Mouse (Mus musculus) adrenal gland, postnatal 36 days (tissue): ENCODE measurements around the gene Icos. TPM values are rescaled to one million over a fixed set of nuclear protein-coding genes. Genes with fewer than 3 reads are reported as not detected.
A peak's percentile ranks its signal among the peaks of the same experiment; 100 is the strongest.

Experiments used
- DNase-seq, 2 experiments: peaks; one replicate each; pipeline ENCODE4 v3.0.0; 2021; ENCODE audit warnings: mixed read lengths in 1 of 2
- total RNA-seq, 2 experiments: library from RNA; stranded (reverse); gene quantifications; 2 replicates each; pipeline ENCODE4 v1.2.3; 2021

Gene Icos
- total RNA-seq, 2 experiments from 2014 or later: not detected

DNA sequence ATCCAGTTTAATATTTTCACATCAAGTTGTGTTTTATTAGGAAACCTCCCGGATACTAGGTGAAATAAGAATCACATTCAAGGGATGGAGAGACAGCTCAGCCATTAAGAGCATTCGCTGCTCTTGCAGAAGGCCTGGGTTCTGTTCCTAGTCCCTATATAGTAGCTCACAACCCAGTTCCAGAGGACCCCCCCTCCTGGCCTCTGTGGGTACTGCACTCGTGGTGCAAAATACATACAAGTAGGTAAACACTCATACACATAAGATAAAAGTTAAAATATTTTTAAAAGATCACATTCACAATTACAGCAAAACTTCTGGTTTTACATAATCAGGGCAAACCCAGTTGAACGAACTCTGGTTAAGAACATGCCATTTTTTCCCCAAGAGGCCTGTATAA lies 15.6 kb upstream of the Icos start:
- DNase-seq: no peak

DNA sequence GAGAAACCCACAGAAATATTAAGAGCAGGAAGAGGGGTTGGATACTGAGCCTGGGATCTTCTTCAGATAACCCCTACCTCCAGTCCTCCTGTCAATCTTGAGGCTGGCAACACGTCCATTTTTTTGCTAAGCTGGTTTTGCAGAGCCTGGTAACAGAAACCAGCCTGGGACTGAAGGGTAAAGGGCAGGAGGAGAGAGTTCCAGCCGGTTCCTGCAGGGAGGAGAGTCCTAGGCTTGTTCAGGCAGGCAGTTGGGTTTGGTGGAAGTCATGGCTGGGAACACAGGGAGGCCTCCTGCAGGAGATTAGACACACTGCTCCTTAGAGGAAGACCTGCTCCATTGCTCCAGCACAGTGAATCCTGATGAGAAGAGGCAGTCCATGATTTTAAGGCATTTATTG lies 10.2 kb upstream of the Icos start:
- DNase-seq: no peak

DNA sequence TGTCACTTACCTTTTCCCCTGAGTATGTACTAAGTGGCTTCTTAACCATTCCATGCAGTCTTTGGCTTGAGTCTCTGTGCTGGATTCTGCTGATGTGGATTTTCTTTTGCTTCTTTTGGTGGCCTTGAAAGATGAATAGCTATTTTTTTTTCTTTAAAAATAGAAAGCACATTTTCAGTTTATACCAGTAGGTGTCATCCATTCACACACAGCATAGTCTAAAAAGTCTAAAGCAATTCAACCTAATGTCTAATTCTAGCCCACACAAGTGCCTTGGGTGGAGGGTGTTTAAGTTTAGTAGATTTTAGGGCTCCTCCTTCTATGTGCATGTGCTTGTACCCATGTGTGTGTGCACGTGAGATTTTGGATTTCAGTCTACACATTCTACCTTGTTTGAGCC lies 6.9 kb upstream of the Icos start:
- no peak for DNase-seq

DNA sequence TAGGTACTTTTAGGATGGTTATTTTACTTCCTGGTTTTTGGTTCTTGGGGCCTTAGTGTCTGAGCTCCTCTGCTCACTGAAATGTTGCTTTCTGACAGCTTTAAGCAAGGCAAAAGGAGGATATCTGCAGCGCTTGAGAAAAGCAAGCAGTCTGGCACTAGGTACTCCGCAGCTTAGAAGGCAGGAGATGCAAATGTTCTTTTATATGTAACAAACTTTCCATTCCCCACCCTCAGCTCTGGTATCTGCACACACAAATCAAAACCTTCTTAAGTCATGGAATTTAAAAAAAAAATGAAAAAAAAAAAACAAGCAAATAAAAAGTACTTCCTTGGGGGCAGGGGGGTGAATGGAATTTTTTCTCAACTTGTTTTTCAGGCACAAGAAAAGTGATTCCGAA lies 3.5 kb upstream of the Icos start:
- no peak for DNase-seq

DNA sequence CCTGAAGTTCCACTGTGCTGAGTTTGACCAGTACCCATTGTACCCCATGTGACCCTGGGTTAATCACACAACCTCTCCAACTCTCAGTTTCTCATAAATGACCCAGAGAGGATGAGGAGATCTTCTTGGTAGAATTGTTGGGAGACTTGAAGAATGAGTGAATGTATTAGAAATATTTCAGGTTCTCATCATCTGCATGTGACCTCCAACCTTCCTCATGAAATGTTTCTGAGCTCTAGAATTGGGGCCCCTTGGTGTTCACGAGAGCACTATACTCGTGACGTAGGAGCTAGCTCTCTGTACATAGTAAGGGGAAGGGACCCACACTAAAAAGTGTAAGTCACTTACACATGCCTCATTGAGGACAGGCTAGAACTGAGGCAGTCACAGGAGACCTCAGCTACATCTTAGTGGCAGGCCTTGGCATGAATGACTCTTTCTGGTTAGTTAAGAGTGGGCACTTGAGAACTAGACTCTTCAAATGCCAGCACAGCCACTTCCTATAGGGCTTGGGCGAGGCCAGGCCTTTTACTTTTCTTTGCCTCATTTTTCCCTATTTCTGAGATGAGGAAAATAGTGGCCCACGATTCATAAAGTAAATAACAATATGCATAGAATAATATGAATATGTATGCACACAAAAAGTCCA lies 2.0 kb upstream of the Icos start:
- no peak for DNase-seq

DNA sequence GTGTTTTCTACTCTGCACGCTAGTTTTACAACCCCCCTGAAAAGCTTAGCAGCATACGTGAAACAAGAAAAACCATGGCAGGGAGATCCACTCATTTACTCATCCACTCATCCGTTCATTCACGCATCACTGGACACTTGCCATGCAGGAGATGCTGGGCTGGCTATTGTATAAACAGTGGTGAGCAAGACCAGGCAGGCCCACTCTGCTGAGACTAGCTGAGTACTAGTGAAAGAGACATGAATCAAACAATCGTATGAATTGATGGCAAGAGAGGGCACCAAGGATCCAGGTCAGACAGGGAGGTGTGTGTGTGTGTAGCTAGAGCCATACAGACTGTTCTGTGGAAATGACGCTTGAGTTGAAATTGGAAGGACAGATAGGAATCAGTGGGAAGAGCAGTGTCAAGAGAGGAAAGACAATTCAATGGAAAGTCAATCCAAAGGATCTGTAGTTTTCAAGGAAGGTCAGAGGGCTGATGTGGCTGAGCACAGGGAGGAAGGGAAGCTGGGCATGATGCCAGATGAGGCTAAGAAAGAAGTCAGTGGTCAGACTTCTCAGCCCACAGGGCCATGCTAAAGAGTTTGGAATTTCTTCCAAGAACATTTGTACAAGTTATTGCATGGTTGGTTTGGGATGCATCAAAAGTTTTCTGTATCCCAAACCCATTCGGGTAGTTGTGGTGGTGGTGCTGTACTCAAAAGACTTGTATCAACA lies 1.6 kb downstream of the Icos start:
- peak in 1 of 2 experiments; percentile 6 for DNase-seq

DNA sequence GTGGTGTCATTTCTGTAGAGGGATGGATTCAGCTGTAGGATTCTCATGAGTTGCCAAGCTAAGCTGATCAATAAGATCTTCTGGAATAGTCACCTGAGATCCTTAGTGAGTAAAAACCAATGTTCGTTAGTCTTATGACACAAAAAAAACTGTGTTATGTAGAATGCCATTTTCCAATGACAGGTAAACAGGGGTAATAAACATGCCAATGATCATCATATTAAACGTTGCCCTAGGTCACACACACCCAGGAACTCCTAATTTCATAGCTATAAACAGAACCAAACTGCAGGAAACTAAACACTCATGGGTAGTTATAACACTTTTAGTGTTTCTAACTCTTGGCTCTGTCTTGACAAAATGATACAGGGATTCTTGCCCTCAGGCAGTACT lies 2.1 kb downstream of the Icos start:
- no peak for DNase-seq

DNA sequence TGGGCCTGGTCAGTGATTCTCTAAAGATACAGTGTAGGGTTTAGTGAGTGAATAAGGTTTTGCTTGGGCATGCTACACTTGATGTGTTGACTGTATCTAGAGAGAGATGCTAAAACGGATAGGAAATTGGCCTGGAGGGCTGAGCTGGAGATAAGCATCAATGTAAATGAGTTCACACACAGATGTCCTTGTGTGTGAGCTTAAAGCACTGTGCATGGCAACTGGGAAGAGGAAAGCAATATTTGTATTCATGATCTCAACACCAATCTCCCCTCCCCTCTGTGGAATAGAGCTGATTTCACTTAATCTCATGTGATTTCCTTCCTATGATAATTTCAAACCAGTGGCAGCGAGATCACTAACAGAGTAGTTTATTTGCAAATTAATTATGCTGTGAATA lies 7.3 kb downstream of the Icos start:
- no peak for DNase-seq

DNA sequence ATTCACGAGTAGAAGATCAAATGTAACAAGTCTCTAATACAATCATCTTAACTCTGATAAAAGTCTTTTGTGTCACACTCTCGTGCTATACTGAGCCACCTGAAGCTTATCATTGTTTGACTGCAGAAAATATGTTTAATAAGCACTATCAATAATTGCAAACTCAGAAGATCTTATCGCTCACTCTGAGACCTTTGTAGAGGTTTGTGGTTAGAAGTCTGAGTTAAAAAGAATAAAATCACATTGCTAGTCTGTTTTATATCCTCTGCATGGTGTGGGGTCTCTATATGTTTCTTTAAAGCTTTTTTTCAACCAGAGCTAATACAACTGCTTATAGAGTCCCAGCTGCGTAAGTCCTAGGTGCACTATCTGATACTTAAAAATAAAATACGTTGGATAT lies 8.4 kb downstream of the Icos start:
- DNase-seq: no peak

DNA sequence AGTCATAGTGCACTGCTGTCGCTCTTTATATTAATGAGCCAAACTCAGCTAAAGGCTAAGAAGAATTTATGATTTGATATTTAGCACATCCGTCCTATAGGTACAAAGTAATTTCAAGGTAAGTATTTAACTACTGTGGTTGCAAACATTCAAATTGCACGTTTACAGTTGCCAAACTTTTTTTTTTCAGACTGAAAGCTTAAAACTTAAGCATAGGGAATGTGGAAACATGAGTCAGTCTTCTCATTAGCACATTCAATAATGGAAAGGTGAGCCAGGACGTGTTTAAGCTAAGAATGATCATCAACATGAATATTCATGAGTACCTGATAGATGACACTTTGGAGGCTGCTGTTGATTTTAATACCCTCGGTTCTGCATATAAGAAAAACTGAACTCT lies 11.4 kb downstream of the Icos start:
- DNase-seq: no peak

DNA sequence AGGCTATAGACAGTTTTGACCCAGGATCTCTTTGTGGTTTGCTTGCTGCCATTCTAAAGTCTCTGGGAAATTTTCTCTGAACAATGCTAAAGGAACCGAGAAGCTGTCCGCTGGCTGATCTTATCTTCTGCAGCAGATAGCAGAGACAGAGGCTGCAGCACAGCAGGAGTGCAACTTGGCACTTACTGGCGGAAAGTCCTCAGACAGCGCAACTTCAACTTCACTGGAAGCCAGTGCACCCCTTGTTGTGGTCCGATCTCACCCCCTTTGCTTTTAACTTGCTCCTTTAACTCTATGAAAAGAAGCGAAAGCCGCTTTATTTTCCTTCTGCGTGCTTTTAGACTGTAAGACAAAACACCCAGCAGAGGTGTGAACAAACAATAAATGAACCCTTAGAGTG lies 12.6 kb downstream of the Icos start:
- DNase-seq: no peak

DNA sequence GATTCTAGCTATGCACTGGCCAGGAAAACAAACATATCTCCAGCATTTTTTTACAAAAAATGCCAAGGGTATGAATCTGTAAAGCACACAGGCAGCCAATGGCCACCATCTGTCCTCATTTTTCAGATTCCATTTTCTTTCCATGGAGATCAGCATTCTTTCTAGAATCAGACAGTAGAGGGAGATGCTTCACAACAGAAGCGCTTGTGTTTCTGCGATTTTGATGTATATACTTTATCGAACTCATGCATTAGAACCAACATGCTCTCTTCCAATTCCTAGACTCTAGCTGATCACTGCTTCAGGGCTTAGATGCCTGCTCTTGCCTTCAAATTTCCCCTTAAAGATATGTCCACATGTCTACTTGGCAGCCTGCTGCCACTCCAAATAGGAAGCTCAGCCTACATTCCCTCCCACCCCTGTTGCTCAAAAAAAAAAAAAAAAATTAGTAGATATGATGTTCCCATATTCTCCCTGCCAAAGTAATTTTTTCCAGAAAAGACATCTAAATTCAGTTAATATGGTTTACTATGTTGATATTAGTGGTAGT lies 20.4 kb downstream of the Icos start:
- DNase-seq: no peak

DNA sequence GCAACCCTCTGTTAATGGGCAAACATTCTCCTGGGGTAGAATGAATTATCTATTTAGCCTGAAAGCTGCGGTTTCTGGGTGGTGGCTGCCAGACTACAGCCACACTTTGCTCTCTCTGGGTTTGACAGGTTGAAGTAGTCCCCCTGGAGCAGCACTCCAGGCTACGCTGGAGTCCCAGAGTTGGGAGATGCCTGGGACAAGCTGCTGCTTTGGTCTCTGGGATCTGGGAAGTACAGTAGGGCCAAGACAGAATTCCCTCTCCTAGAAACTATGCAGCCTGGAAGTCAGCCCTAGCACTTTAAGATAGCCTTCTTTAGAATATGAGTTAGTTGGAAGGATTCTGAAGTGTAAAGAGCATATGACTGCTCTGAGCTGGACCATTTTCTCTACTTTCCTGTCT lies 21.0 kb downstream of the Icos start:
- no peak for DNase-seq

DNA sequence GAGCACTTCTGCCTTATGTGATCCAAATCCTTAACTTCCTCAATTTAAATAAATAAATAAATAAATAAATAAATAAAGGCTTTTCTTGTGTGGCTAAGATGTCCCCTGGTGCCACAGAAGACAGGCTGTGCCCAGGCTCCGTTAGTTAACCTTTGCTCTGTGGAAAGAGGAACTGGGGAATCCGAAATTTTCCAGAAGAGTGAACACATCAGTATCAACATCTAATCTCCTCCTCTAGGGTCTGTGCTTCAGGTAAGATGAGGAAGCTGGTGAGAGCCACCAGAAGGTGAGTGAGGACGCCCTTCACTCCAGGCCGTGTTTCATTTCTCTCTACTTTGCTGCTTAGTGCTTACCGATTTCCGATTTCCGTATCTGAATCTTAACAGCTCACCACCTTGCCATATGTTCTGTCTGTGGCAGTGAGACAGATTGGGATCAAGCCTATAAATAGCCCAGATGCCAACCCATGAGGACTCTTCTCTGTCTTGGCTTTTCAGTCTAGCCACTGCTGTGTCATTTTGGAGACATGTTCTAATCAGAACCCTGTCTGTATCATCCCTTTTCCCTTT lies 24.1 kb downstream of the Icos start:
- DNase-seq: no peak

DNA sequence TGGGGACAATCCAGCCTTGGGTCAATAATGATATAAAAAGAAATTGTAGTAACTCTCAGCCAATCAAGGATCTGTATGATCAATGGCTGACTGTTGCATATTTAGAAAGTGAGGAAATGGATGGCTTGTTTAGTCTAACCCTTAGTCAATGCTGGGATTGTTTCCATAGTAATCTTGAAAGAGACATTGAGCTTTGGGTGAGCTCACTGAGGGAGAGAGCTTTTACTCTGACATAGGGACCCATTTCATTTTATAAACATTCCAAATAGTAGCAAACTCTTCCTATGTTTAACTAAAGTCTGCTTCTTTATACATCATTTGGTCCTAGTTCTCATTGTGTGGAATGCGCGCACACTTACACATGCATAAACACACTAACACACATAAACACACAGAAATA lies 28.5 kb downstream of the Icos start:
- DNase-seq: no peak

DNA sequence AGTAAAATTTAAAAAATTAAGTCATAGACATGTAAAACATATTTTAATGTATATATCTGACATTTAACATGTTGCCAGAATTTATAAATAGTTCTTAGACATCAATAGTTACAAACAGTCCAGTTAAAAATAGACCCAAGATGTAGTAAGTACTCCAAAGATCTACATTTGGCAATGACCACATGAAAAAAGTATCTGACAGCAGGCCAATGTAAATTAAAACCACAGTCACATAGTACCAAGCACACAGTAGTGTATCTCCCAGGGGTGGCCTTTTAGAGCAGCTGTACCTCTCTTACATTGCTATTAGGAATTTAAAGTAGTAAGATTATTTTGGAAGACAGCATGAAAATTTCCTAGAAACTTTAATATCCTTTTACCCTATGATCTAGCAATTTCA lies 29.8 kb downstream of the Icos start:
- no peak for DNase-seq

DNA sequence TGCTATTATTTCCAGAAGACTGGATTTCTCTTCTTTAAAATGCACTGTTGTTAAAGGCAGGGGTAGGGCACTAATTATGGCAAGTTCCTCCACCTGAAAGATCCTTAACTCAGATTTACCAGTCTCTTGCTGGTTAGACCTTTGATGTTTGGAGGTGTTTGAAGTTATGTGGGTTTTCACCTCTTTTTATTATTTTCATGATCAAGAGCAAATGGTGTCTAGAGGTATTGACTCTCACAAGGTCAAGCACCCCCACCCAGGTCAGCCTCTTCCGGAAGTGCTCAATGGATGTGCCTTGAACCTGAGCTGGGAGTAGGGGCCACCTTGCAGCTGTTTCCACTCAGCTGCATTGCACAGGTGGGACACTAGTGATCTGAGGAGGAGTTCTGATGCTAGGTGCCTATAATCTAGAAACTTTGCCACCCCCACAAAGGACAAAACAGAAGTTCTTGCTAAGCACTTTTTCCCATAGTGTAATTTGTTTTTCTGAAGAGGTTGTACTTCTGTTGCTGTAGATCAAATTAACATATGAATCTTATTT lies 38.9 kb downstream of the Icos start:
- no peak for DNase-seq

DNA sequence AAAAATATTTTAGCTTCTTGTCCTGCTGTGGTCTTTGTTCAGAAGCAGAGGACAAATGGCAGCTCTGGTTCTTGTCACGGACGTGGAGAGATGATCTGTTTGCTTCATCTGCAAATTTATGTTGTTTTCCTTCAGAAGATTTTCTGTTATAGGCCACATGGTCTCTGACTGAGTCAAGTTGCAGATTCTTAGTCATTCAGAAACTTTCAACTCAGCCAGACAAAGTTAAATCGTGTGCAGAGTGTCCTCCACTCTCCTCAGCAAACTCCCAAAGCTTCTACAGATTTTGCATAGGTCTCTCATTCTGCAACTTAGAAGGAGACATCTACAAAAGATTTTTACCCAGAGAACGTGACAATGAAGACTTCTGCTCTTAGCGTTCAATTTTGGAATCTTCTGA lies 49.0 kb downstream of the Icos start:
- DNase-seq: no peak

DNA sequence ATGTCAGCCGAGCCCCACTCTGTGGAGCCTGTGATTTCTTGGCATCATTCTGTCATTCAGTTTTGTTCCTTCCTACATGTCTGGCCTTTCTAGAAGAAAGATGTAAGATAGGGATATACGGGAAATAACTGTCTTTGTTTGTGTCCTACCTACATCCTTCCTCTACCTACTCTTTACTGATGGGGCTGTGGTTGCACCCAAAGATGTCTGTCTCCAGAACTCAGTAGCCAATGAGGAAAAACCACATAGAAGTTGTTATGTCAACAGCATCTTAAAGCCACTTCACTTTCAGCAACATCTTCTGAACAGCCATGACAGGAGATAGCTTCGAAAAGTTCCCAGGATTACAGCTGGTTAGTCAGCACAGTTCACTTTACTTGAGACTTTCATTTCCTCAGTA lies 49.8 kb downstream of the Icos start:
- DNase-seq: no peak

DNA sequence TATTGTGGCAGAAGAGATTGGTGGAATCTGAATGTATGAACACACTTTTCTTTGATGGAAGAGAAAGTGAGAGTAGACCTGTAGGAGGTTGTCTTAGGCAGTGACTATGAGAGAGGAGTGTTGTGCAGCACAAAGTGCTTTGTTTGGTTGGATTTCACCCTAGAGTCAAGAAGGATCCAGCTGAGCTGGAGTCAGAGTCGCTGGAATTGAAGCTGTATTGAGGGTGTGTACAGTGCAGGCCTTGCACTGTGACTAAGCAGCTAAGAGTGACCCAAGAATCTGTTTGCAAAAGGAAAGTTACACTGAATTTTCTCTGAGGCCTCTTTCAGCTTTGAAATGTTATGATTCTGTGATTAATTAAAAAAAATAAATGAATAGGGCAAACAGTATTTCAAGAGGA lies 52.2 kb downstream of the Icos start:
- no peak for DNase-seq

DNA sequence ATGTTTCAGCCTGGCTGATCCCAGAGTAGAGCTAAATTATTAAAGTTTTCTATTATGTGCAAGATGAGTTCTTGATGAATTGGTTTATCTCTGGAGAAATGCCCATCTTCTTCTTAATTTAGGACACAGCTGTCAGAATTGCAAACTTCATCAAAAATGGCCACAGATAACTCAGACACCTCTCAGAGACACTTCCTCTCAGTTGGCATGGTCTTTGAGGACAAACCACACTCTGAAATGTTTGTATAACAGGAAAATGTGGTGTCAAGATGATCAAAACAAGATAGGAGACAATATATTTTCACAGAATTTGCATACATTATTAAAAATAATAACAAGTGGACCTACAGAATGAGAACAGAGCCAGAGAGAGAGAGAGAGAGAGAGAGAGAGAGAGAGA lies 52.8 kb downstream of the Icos start:
- no peak for DNase-seq

DNA sequence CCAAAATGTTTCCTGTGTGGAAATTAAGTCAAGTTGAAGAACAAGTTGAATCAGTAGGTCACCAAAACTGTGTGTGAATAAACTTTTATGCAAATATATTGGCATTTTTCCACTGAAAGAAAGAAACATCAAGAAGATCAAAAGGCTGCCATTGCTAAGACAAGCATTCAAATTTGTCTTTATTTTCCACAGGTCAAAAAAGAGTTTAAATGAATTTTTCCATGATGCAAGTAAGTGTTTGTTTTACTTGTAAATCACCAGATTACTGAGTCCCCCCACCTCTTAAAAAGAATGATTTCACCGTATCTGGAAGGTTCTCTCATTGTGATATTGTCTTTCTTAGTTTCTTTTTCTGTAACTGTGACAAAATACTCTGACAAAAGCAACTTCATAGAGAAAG lies 57.5 kb downstream of the Icos start:
- DNase-seq: no peak

DNA sequence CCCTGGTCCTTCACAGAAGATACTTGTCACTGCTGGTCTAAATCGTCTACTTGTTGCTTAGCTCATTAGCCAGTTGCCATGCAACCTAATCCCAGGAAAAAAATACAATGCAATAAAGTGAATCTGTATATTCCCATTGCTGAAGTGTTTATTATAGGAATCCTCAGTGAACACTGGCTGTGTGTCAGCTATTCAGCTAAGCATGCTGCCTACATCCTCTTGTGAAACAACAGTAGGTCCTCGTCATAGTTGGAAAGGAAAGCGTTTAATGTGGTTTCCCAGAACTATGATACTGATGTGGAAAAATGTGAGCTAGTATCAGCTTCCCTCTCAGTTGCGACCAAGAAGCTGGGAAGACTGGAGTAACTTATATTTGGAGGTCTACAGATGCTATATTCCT lies 60.5 kb downstream of the Icos start:
- no peak for DNase-seq

DNA sequence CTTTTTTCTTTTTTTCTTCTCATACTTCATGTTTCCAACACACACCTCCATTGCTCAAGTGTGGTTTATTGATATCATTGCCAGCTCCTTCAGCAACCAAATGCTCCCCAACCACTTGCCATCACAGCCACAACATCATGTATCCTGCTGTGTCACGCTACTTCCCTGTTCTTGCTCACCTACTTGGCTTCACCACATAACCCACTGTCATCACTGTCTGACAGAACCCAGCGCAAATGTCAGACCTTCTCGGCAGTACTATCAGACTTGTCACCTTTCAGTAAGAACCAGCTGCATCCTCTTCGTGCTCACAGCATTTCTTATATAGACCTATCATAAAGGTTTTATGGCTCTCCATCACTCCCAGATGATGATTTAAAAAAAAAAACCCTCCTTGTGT lies 61.6 kb downstream of the Icos start:
- DNase-seq: no peak
